Mouse (Mus musculus): ENCODE measurements at regions not wholly inside any gene's neighbourhood (a gene's known extent, or its start where the extent isn't known, plus 50 kb on each side); places are given as distances from the start of the nearest gene placed in this dataset.

- no peak for TF ChIP-seq POLR2A (IDR thresholded peaks at IDR 0.05; ENCODE audit: insufficient read length, low read depth)
- no peak for TF ChIP-seq E2F4 (IDR thresholded peaks at IDR 0.05; ENCODE audit: insufficient read depth)
- TF ChIP-seq MYOG (IDR thresholded peaks at IDR 0.05; ENCODE audit: control insufficient read depth in 1 of 3, insufficient read depth in 1 of 3, insufficient read length in 2 of 3, low read depth in 2 of 3): no peak
- no peak for TF ChIP-seq POLR2AphosphoS2 (IDR thresholded peaks at IDR 0.05; ENCODE audit: insufficient read length, low read depth)
- TF ChIP-seq USF1 (IDR thresholded peaks at IDR 0.05; ENCODE audit: low read depth): no peak
- TF ChIP-seq MAX (IDR thresholded peaks at IDR 0.05; ENCODE audit: low read depth): no peak
- no peak for TF ChIP-seq MYOD1 (IDR thresholded peaks at IDR 0.05; ENCODE audit: control insufficient read depth in 1 of 3, insufficient read length in 2 of 3, low read depth in 2 of 3)
- no peak for TF ChIP-seq TCF12 (IDR thresholded peaks at IDR 0.05; ENCODE audit: insufficient read depth, poor library complexity, severe bottlenecking)
- TF ChIP-seq CEBPB (IDR thresholded peaks at IDR 0.05; ENCODE audit: insufficient read depth, poor library complexity, severe bottlenecking): no peak
- no peak for TF ChIP-seq REST (IDR thresholded peaks at IDR 0.05; ENCODE audit: insufficient read depth, insufficient read length)
- TF ChIP-seq SRF (IDR thresholded peaks at IDR 0.05; ENCODE audit: control insufficient read depth, insufficient read length, low read depth): no peak
- TF ChIP-seq TCF3 (IDR thresholded peaks at IDR 0.05; ENCODE audit: insufficient read length, low read depth): no peak
Measured at GRCm38 (mm10) chr8:25384591-25384990, 560.4 kb upstream of the Adam5 start.

Measured in myocyte (in vitro differentiated cells).